Mouse (Mus musculus): ENCODE measurements around the gene Ppp3cb.
"Not testable (repeated sequence)": the region's sequence is repeated elsewhere in the genome, so short reads cannot be mapped to it uniquely, and the experiment has no call there.

Gene Ppp3cb

GRCm38 (mm10) chr14:20546415-20546814 lies at the start of gene Ppp3cb:
Gene Ppp3cb, minus strand, starts transcription at chr14:20546573.
- peak; percentile 88 for DNase-seq (ENCODE audit: low read depth, low spot score)

GRCm38 (mm10) chr14:20595781-20596180 lies 49.4 kb upstream of the Ppp3cb start:
- DNase-seq (ENCODE audit: low read depth, low spot score): no peak

- no peak for DNase-seq (ENCODE audit: low read depth, low spot score)
Observed at GRCm38 (mm10) chr14:20587458-20587857, 41.1 kb upstream of the Ppp3cb start.

- DNase-seq (ENCODE audit: low read depth, low spot score): peak; percentile 5
Observed at GRCm38 (mm10) chr14:20578822-20579407, 32.5 kb upstream of the Ppp3cb start.

- DNase-seq (ENCODE audit: low read depth, low spot score): peak; percentile 76
Observed at GRCm38 (mm10) chr14:20576179-20576578, 29.8 kb upstream of the Ppp3cb start.

- not testable (repeated sequence) for DNase-seq (ENCODE audit: low read depth, low spot score)
Observed at GRCm38 (mm10) chr14:20573196-20573595, 26.8 kb upstream of the Ppp3cb start.

- DNase-seq (ENCODE audit: low read depth, low spot score): no peak
Observed at GRCm38 (mm10) chr14:20565256-20566021, 19.1 kb upstream of the Ppp3cb start.

- no peak for DNase-seq (ENCODE audit: low read depth, low spot score)
Observed at GRCm38 (mm10) chr14:20564692-20565091, 18.3 kb upstream of the Ppp3cb start.

- no peak for DNase-seq (ENCODE audit: low read depth, low spot score)
Observed at GRCm38 (mm10) chr14:20561897-20562296, 15.5 kb upstream of the Ppp3cb start.

GRCm38 (mm10) chr14:20550136-20550535 lies 3.8 kb upstream of the Ppp3cb start:
- no peak for DNase-seq (ENCODE audit: low read depth, low spot score)

GRCm38 (mm10) chr14:20545529-20546331 lies 643 bp downstream of the Ppp3cb start:
- DNase-seq (ENCODE audit: low read depth, low spot score): peak; percentile 64

GRCm38 (mm10) chr14:20544467-20545411 lies 1.6 kb downstream of the Ppp3cb start:
- peak; percentile 13 for DNase-seq (ENCODE audit: low read depth, low spot score)

GRCm38 (mm10) chr14:20529643-20530042 lies 16.7 kb downstream of the Ppp3cb start:
- DNase-seq (ENCODE audit: low read depth, low spot score): no peak

- no peak for DNase-seq (ENCODE audit: low read depth, low spot score)
Observed at GRCm38 (mm10) chr14:20520179-20520578, 26.2 kb downstream of the Ppp3cb start.

- no peak for DNase-seq (ENCODE audit: low read depth, low spot score)
Observed at GRCm38 (mm10) chr14:20508424-20508823, 37.9 kb downstream of the Ppp3cb start.

- peak; percentile 51 for DNase-seq (ENCODE audit: low read depth, low spot score)
Observed at GRCm38 (mm10) chr14:20502966-20503365, 43.4 kb downstream of the Ppp3cb start.

- DNase-seq (ENCODE audit: low read depth, low spot score): no peak
Observed at GRCm38 (mm10) chr14:20499982-20500381, 46.4 kb downstream of the Ppp3cb start.

GRCm38 (mm10) chr14:20496603-20497002 lies 49.8 kb downstream of the Ppp3cb start, which contains the start of gene Mss51:
Gene Mss51, minus strand, starts transcription at chr14:20496901.
- DNase-seq (ENCODE audit: low read depth, low spot score): no peak

GRCm38 (mm10) chr14:20486031-20486430 lies 60.3 kb downstream of the Ppp3cb start:
- DNase-seq (ENCODE audit: low read depth, low spot score): no peak

- no peak for DNase-seq (ENCODE audit: low read depth, low spot score)
Observed at GRCm38 (mm10) chr14:20482051-20482751, 64.2 kb downstream of the Ppp3cb start.
